Mouse (Mus musculus) ES-Bruce4 (cell line): ENCODE measurements around the gene Eif1ad. TPM values are rescaled to one million over a fixed set of nuclear protein-coding genes. Genes with fewer than 3 reads are reported as not detected.
"Not testable (repeated sequence)": the region's sequence is repeated elsewhere in the genome, so short reads cannot be mapped to it uniquely, and the experiment has no call there.

ENCODE experiments used
- H3K27ac ChIP-seq: 2 replicates; pipeline ENCODE4 v1.5.1; 2012; ENCODE audit warnings: low read length, inconsistent platforms; ENCODE audit not compliant: insufficient read depth
- H3K27me3 ChIP-seq: 2 replicates; pipeline ENCODE4 v1.6.1; 2012; ENCODE audit warnings: mild to moderate bottlenecking, low read length, inconsistent platforms; ENCODE audit not compliant: control insufficient read depth, poor library complexity, insufficient read depth, severe bottlenecking
- H3K36me3 ChIP-seq: 2 replicates; pipeline ENCODE4 v1.6.1; 2012; ENCODE audit warnings: inconsistent platforms, mild to moderate bottlenecking, low read length, moderate library complexity; ENCODE audit not compliant: control insufficient read depth, poor library complexity, insufficient read depth, severe bottlenecking
- H3K4me1 ChIP-seq: one replicate; pipeline ENCODE4 v1.8.1; 2011; ENCODE audit warnings: low read length; ENCODE audit not compliant: control insufficient read depth, insufficient read depth
- H3K4me3 ChIP-seq: 2 replicates; pipeline ENCODE4 v1.5.1; 2011; ENCODE audit warnings: low read depth, mild to moderate bottlenecking, low read length
- H3K9ac ChIP-seq: 2 replicates; pipeline ENCODE4 v1.6.1; 2012; ENCODE audit warnings: low read depth, mild to moderate bottlenecking, inconsistent platforms; ENCODE audit not compliant: poor library complexity, severe bottlenecking
- H3K9me3 ChIP-seq: replicated peaks from 2 replicates; pipeline ENCODE4 v1.6.1; 2012; ENCODE audit warnings: mild to moderate bottlenecking, low read length, inconsistent platforms; ENCODE audit not compliant: control insufficient read depth, poor library complexity, insufficient read depth, severe bottlenecking
- CTCF ChIP-seq: IDR thresholded peaks from one replicate; pipeline ENCODE4 v1.8.1; 2011; ENCODE audit warnings: low read depth, low read length
- EP300 ChIP-seq: IDR thresholded peaks from 2 replicates; pipeline ENCODE4 v1.6.1; 2011; ENCODE audit warnings: low read depth, low read length; ENCODE audit not compliant: insufficient read depth
- POLR2A ChIP-seq: IDR thresholded peaks from one replicate; pipeline ENCODE4 v1.8.1; 2011; ENCODE audit warnings: low read length; ENCODE audit not compliant: insufficient read depth
- polyA plus RNA-seq: library from polyadenylated mRNA; stranded (reverse); fragments of >200 nt; gene quantifications from 2 replicates; pipeline ENCODE4 v1.2.4, GENCODE M21; 2011; ENCODE audit warnings: low read depth; ENCODE audit not compliant: missing spikeins, insufficient read depth, insufficient read length

Eif1ad gene
- polyA plus RNA-seq, 1 experiment, result 36.6 TPM

GRCm38 (mm10) chr19:5394168-5394567 is 27.6 kb downstream of the Eif1ad start:
- Histone ChIP-seq H3K27ac (no peak overlapping the region), H3K9me3 (no peaks in the 10 kb centered on the region), H3K9ac (no peak overlapping the region), H3K27me3 (no peaks in the 10 kb centered on the region), H3K4me3 (no peak overlapping the region), H3K36me3 (no peaks in the 10 kb centered on the region), H3K4me1 (no peaks in the 10 kb centered on the region)
- TF ChIP-seq POLR2A, result no peak
- TF ChIP-seq EP300, result no peak

DNA sequence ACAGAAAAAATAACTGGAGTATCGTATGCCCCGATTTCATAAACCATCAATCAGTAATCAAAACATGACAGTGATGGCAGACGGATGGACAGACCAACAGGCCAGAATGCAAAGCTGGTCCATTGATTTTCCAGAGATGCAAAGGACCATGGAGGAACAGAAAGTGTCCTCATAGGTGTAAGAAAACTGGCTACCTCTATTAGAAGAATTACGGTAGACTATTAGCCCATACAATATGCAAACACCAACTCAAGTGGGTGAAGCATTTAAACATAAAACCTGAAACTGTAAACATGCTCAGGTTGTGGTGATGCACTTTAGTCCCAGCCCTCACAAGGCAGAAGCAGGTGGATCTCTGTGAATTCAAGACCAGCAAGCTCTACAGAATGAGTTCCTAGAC is 28.8 kb downstream of the Eif1ad start:
- Histone ChIP-seq H3K27me3 (no peaks in the 10 kb centered on the region), H3K36me3 (no peaks in the 10 kb centered on the region), H3K9me3 (no peaks in the 10 kb centered on the region), H3K4me3 (no peak overlapping the region), H3K27ac (no peak overlapping the region), H3K9ac (no peak overlapping the region), H3K4me1 (no peaks in the 10 kb centered on the region)
- TF ChIP-seq POLR2A (no peak), EP300 (no peak), CTCF (no peak)

DNA sequence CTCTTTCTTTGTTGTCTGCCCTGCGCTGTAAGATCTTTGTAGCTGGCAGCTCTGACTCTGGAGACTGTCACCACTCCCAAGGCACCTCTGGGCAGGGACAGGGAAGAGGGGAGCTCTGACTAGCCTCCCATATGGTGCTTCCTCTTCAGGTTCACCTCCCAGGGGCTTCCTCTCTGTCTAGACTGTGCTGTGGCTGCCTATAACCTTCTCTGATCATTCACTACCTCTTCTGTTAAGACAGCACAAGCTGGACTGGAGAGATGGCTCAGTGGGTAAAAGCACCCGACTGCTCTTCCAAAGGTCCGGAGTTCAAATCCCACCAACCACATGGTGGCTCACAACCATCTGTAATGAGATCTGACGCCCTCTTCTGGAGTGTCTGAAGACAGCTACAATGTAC is 34.5 kb downstream of the Eif1ad start:
- not testable (repeated sequence) for H3K27me3 ChIP-seq, H3K36me3 ChIP-seq, H3K9ac ChIP-seq, H3K4me3 ChIP-seq, H3K4me1 ChIP-seq, H3K9me3 ChIP-seq
- 0 out of 2 replicates have a peak overlapping the region, but pooled peaks have one; percentile 17 for H3K27ac ChIP-seq

- Histone ChIP-seq H3K9ac (no peak within 1 kb of the TSS), H3K27ac (no peak within 1 kb of the TSS), H3K4me3 (no peak within 1 kb of the TSS), H3K4me1 (no peaks in the 10 kb centered on the region), H3K9me3 (no peaks in the 10 kb centered on the region), H3K36me3 (no peaks in the 10 kb centered on the region), H3K27me3 (no peaks in the 10 kb centered on the region)
- TF ChIP-seq POLR2A, result no peak
Observed at GRCm38 (mm10) chr19:5402293-5402692, 35.8 kb downstream of the Eif1ad start, which contains the start of gene Tsga10ip. TSS of gene Tsga10ip (minus strand) at chr19:5402526.

GRCm38 (mm10) chr19:5405924-5406323 is 39.4 kb downstream of the Eif1ad start:
- Histone ChIP-seq H3K9ac (peak overlapping the region; percentile 39), H3K4me1 (peaks cover 3% of the 10 kb centered on the region), H3K27me3 (no peaks in the 10 kb centered on the region), H3K27ac (peak overlapping the region; percentile 64), H3K4me3 (peak overlapping the region; percentile 44), H3K9me3 (no peaks in the 10 kb centered on the region), H3K36me3 (no peaks in the 10 kb centered on the region)
- TF ChIP-seq EP300, result no peak
- no peak for TF ChIP-seq CTCF
- no peak for TF ChIP-seq POLR2A

- TF ChIP-seq CTCF, result peak; percentile 0
- Histone ChIP-seq H3K27ac (peak overlapping the region; percentile 85), H3K9ac (peak overlapping the region; percentile 72), H3K4me3 (peak overlapping the region; percentile 94)
- H3K9me3 ChIP-seq, H3K27me3 ChIP-seq, H3K36me3 ChIP-seq, H3K4me1 ChIP-seq: not testable (repeated sequence)
Observed at GRCm38 (mm10) chr19:5406531-5407126, 40.1 kb downstream of the Eif1ad start.
